Mouse (Mus musculus) embryo, embryonic 10.5 days (tissue): ENCODE measurements around the gene Kmt2a.
A peak's percentile ranks its signal among the peaks of the same experiment; 100 is the strongest.

Experiments used
- DNase-seq: peaks from one replicate; pipeline ENCODE4 v3.0.0-alpha.2; 2015; ENCODE audit warnings: low spot score

Gene Kmt2a

GRCm38 (mm10) chr9:44879694-44880271, 1.3 kb downstream of the Kmt2a start:
- peak; percentile 37 for DNase-seq

GRCm38 (mm10) chr9:44878776-44879500, 2.2 kb downstream of the Kmt2a start:
- peak; percentile 24 for DNase-seq

GRCm38 (mm10) chr9:44877686-44878085, 3.4 kb downstream of the Kmt2a start:
- no peak for DNase-seq

- DNase-seq: no peak
Observed at GRCm38 (mm10) chr9:44875476-44875875, 5.6 kb downstream of the Kmt2a start.

GRCm38 (mm10) chr9:44874198-44874597, 6.9 kb downstream of the Kmt2a start:
- DNase-seq: no peak

- no peak for DNase-seq
Observed at GRCm38 (mm10) chr9:44873665-44874064, 7.4 kb downstream of the Kmt2a start.

GRCm38 (mm10) chr9:44868336-44869094, 12.6 kb downstream of the Kmt2a start:
- no peak for DNase-seq

GRCm38 (mm10) chr9:44867664-44868063, 13.4 kb downstream of the Kmt2a start:
- no peak for DNase-seq

- DNase-seq: no peak
Observed at GRCm38 (mm10) chr9:44866501-44867240, 14.4 kb downstream of the Kmt2a start.

GRCm38 (mm10) chr9:44861121-44861520, 20.0 kb downstream of the Kmt2a start:
- no peak for DNase-seq

GRCm38 (mm10) chr9:44858657-44859056, 22.4 kb downstream of the Kmt2a start:
- no peak for DNase-seq

GRCm38 (mm10) chr9:44857405-44857992, 23.6 kb downstream of the Kmt2a start:
- no peak for DNase-seq

- no peak for DNase-seq
Observed at GRCm38 (mm10) chr9:44855153-44855552, 25.9 kb downstream of the Kmt2a start.

- DNase-seq: no peak
Observed at GRCm38 (mm10) chr9:44847446-44847845, 33.6 kb downstream of the Kmt2a start.

- DNase-seq: peak; percentile 33
Observed at GRCm38 (mm10) chr9:44841241-44841640, 39.9 kb downstream of the Kmt2a start.

- peak; percentile 84 for DNase-seq
Observed at GRCm38 (mm10) chr9:44836439-44836838, 44.7 kb downstream of the Kmt2a start.

- no peak for DNase-seq
Observed at GRCm38 (mm10) chr9:44832356-44832755, 48.7 kb downstream of the Kmt2a start.

GRCm38 (mm10) chr9:44830506-44830905, 50.6 kb downstream of the Kmt2a start:
- DNase-seq: no peak

- DNase-seq: no peak
Observed at GRCm38 (mm10) chr9:44828944-44829343, 52.2 kb downstream of the Kmt2a start.

GRCm38 (mm10) chr9:44826660-44827059, 54.4 kb downstream of the Kmt2a start:
- DNase-seq: peak; percentile 23

GRCm38 (mm10) chr9:44819920-44820827, 60.9 kb downstream of the Kmt2a start:
- no peak for DNase-seq
